Mouse (Mus musculus) limb, embryonic 15.5 days (tissue): ENCODE results near the gene Cfap221. TPM values are rescaled to one million over a fixed set of nuclear protein-coding genes. Genes with fewer than 3 reads are reported as not detected.

Source experiments
- ATAC-seq: fragments of 200-750 bp; cut with Nextera tagmentation; 2 replicates; pipeline ENCODE4 v1.8.0; 2017; ENCODE audit warnings: low read depth, moderate TSS enrichment; ENCODE audit not compliant: insufficient number of reproducible peaks, low FRiP score, low TSS enrichment
- H3K27ac ChIP-seq: fragments of 300-500 bp; sonication (generic); 2 replicates; pipeline ENCODE4 v1.5.1; 2015; ENCODE audit warnings: moderate library complexity, mild to moderate bottlenecking, inconsistent platforms
- H3K27me3 ChIP-seq: fragments of 300-500 bp; sonication (generic); 2 replicates; pipeline ENCODE4 v1.6.1; 2015; ENCODE audit warnings: inconsistent platforms
- H3K36me3 ChIP-seq: fragments of 300-500 bp; sonication (generic); 2 replicates; pipeline ENCODE4 v1.6.1; 2015; ENCODE audit warnings: inconsistent platforms
- H3K4me1 ChIP-seq: fragments of 300-500 bp; sonication (generic); 2 replicates; pipeline ENCODE4 v1.6.1; 2015; ENCODE audit warnings: inconsistent platforms
- H3K4me2 ChIP-seq: fragments of 300-500 bp; sonication (generic); 2 replicates; pipeline ENCODE4 v1.6.1; 2015; ENCODE audit warnings: mild to moderate bottlenecking, inconsistent platforms
- H3K4me3 ChIP-seq: fragments of 300-500 bp; sonication (generic); 2 replicates; pipeline ENCODE4 v1.5.1; 2015; ENCODE audit warnings: mild to moderate bottlenecking, inconsistent platforms
- H3K9ac ChIP-seq: fragments of 300-500 bp; sonication (generic); 2 replicates; pipeline ENCODE4 v1.6.1; 2015; ENCODE audit warnings: inconsistent platforms
- H3K9me3 ChIP-seq: fragments of 300-500 bp; sonication (generic); 2 replicates; pipeline ENCODE4 v1.6.1; 2016; ENCODE audit warnings: inconsistent platforms
- WGBS: fragments of 180-500 bp; shearing (Covaris S2); methylation state at CpG from one replicate; pipeline ENCODE4 v1.1.7; 2015; 5-methylcytosine and 5-hydroxymethylcytosine counted together
- polyA plus RNA-seq: library from polyadenylated mRNA; unstranded; fragments of >200 nt; fragmentation: Nextera tagmentation; extraction: Ambion mirVana; gene quantifications from 2 replicates; pipeline ENCODE4 v1.2.1, GENCODE M21; 2015

Cfap221 gene
- polyA plus RNA-seq, 1 experiment from 2014 or later = not detected

DNA sequence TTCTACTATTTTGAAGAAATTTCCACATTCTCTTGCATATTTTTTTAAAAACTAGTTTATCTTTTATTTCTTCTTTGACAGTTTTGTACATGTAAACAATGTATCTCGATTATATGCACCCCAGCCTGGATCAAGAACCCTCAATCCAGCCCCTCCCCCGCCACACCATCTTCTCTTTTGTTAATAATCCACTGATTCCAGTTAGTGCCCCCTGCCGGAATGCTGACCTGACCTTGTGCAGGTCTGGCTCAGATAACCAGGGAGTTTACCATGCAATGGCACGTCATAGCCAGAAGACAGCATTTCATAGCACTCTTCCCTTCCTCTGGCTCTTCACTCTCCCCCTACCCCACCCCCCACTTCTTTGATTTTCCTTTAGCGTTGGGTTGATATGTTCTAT lies 610 bp upstream of the Cfap221 start:
- no peak overlapping the region for H3K9ac ChIP-seq
- 31% methylated on average over 5 of the region's 5 CpGs for WGBS

DNA sequence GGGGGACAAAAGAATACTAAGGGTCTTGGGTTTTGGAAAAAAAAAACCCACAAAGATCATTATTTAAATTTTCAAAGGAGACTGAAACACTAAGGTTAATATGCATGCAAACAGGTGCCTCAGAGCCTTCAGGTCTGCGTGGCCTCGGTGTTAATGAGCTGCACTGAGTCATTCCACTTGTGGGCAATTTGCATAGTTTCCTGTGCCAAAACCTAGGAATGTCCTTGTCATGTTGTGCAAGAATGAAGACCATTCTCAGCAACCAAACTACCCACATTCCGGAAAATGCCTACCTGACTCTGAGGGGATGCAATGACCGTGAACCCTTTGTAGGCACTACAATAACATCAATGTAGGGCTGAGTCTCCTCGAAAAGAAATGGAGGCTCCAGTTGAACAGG lies 10.5 kb downstream of the Cfap221 start:
- H3K36me3 ChIP-seq = no peaks in the 10 kb centered on the region
- H3K4me2 ChIP-seq = no peak overlapping the region
- no peak overlapping the region for H3K9ac ChIP-seq
- no peak overlapping the region for H3K27ac ChIP-seq
- H3K4me1 ChIP-seq = no peaks in the 10 kb centered on the region
- 76% methylated on average over 5 of the region's 5 CpGs for WGBS
- no peak overlapping the region for H3K4me3 ChIP-seq
- no peaks in the 10 kb centered on the region for H3K27me3 ChIP-seq
- ATAC-seq = no peak
- H3K9me3 ChIP-seq = no peaks in the 10 kb centered on the region

More for the DNA sequence above, 610 bp upstream of the Cfap221 start:
- peak overlapping the region; percentile 50 for H3K4me3 ChIP-seq
- no peak for ATAC-seq
- no peak overlapping the region for H3K27ac ChIP-seq
- peaks cover 8% of the 10 kb centered on the region for H3K4me1 ChIP-seq
- H3K36me3 ChIP-seq = no peaks in the 10 kb centered on the region
- H3K9me3 ChIP-seq = no peaks in the 10 kb centered on the region
- H3K4me2 ChIP-seq = peak overlapping the region; percentile 78
- H3K27me3 ChIP-seq = no peaks in the 10 kb centered on the region

DNA sequence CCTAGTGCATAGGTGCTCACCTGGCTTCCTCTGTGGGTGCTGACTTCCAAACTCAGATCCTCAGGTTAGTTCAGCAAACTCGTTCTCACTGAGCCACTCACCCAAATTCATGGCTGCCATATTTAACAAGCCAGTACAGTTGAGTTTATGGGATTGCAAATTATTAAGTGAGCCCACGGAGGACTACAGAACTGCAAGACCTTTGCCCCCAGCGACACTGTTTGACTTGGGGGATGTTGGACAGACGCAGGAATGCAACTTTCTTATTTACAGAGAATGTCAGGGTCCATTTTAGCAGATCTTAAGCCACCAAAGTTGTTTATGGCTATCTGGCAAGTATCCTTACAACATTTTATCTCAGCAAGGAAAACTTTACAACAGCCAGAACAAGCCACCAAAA lies 21.9 kb downstream of the Cfap221 start:
- Histone ChIP-seq H3K36me3 (no peaks in the 10 kb centered on the region), H3K27ac (no peak overlapping the region), H3K4me1 (no peaks in the 10 kb centered on the region), H3K4me2 (no peak overlapping the region), H3K9ac (no peak overlapping the region), H3K27me3 (no peaks in the 10 kb centered on the region), H3K9me3 (no peaks in the 10 kb centered on the region), H3K4me3 (no peak overlapping the region)
- no peak for ATAC-seq
- 60% methylated on average over 4 of the region's 4 CpGs for WGBS

DNA sequence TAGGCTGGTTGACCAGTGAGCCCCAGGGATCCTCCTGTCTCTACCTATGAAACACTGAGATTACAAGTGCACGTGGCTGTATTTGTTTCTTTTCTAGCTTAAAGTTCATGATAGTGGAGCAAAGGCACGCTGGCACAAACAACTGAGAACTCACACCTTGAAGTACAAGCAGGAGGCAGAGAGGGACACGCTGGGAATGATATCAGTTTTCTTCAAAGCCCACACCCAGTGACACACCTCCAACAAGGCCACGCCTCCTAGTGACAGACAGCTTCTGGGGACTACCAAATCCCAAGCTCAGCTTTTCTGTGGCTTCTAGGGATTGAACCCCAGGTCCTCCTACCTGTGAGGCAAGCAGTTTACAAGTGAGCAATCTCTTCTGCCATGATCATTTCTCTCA lies 23.9 kb downstream of the Cfap221 start:
- no peaks in the 10 kb centered on the region for H3K27me3 ChIP-seq
- H3K27ac ChIP-seq = no peak overlapping the region
- H3K36me3 ChIP-seq = no peaks in the 10 kb centered on the region
- no peaks in the 10 kb centered on the region for H3K4me1 ChIP-seq
- H3K4me2 ChIP-seq = no peak overlapping the region
- no peak overlapping the region for H3K9ac ChIP-seq
- 25% methylated on average over 4 of the region's 4 CpGs for WGBS
- no peak overlapping the region for H3K4me3 ChIP-seq
- H3K9me3 ChIP-seq = no peaks in the 10 kb centered on the region
- ATAC-seq = no peak

DNA sequence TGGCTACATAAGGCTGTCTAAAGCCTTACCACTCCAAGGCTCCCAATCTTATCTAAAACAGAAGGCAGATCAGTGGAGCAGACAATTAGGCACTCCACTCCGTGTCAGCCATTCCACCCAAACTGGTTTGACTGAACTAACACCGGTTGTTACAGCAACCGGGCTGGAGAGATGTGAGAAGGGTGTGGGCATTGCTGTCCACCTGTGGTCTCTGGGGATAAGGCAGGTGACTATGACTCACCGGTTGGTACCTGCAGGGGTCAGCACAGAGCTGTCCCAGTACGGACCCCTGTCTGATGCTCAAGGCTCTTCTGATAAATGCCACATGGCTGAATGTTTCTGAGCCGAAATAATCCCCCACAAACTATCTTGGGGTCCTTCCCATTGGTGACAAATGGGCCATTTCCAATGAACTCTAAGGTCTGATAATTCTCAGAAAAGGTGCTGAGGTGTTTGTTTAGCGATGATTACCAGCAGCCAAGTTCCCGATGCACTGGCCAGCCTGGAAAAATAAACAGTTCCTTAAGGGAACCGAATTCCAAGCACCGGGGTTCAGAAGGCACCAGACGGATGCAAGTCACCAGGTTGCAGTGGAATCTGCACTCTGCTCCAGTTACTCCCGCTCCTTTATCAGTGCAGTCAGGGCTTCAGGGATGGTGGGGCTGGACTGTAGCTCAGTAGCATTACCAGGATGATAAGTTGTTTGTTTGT lies 31.1 kb downstream of the Cfap221 start:
- Histone ChIP-seq H3K9ac (no peak overlapping the region), H3K4me3 (no peak overlapping the region), H3K4me1 (no peaks in the 10 kb centered on the region), H3K4me2 (no peak overlapping the region), H3K9me3 (no peaks in the 10 kb centered on the region), H3K27ac (no peak overlapping the region), H3K27me3 (no peaks in the 10 kb centered on the region), H3K36me3 (no peaks in the 10 kb centered on the region)
- 42% methylated on average over 12 of the region's 12 CpGs for WGBS
- ATAC-seq = no peak

DNA sequence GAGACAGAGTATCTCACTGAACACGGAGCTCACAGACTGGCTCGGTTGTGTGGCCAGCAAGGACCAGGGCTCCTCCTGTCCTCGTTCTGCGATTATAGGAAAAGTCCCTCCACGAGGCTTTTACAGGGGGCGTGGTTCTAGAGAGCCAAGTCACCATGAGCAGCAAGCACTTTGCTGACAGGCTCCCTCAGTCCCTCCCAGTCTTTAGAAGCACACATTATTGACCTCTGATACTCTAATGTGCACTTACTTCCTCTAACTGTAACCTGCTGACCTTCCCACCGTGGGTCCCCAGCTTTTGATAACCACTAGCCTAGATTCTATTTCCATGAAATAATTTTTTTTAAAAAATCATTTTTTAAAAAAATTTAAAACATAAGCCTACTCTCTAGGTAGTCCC lies 37.1 kb downstream of the Cfap221 start:
- Histone ChIP-seq H3K27me3 (no peaks in the 10 kb centered on the region), H3K27ac (no peak overlapping the region)

DNA sequence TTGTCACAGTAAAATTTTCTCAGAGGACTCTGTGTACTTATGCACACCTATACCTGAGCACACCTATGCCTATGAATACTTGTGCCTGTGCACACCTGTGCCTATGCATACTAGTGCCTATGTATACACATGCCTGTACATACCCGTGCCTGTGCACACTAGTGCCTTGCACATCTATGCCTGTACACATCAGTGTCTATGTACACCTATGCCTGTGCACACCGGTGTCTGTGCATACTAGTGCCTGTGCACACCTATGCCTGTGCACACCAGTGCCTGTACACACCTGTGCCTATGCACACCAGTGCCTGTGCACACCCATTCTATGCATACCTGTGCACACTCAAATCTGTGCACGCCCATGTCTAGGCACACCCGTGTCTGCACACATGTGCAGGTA lies 37.6 kb downstream of the Cfap221 start:
- WGBS = 90% methylated on average over 4 of the region's 4 CpGs

More for the DNA sequence above, 37.1 kb downstream of the Cfap221 start:
- Histone ChIP-seq H3K9ac (no peak overlapping the region), H3K36me3 (no peaks in the 10 kb centered on the region), H3K4me1 (no peaks in the 10 kb centered on the region), H3K4me3 (no peak overlapping the region), H3K9me3 (no peaks in the 10 kb centered on the region), H3K4me2 (no peak overlapping the region)
- WGBS = 54% methylated on average over 7 of the region's 7 CpGs
- no peak for ATAC-seq

DNA sequence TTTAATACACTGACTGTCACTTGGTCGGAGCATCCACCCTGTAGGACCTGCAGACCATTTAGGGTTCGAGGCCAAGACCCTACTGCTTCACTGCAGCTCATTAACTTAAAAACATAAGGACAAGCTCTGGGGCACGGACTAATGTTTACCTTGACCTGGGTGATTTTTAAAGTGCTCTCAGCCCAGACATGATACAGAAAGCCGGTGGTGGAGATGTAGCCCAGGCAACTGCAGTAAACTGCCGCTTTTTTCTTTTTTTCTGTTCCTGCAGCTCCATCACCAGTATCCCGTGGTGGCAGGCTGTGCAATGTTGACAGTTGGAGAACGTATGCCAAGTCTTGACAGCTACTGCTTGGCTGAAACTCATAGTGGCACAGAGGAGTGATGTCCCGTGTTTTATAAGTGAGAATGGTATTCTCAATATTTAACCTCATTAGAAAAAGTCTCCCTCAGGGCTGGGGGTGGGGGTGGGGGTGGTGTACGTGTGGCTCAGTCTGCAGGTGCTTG lies 39.3 kb downstream of the Cfap221 start:
- no peaks in the 10 kb centered on the region for H3K4me1 ChIP-seq
- no peak overlapping the region for H3K27ac ChIP-seq
- no peak for ATAC-seq
- H3K27me3 ChIP-seq = no peaks in the 10 kb centered on the region
- H3K4me3 ChIP-seq = no peak overlapping the region
- H3K9ac ChIP-seq = no peak overlapping the region
- no peaks in the 10 kb centered on the region for H3K9me3 ChIP-seq
- H3K36me3 ChIP-seq = no peaks in the 10 kb centered on the region
- WGBS = 51% methylated on average over 9 of the region's 9 CpGs
- H3K4me2 ChIP-seq = no peak overlapping the region

More for the DNA sequence above, 37.6 kb downstream of the Cfap221 start:
- H3K4me3 ChIP-seq = no peak overlapping the region
- no peak overlapping the region for H3K4me2 ChIP-seq
- no peak overlapping the region for H3K27ac ChIP-seq
- H3K9me3 ChIP-seq = no peaks in the 10 kb centered on the region
- ATAC-seq = 0 out of 2 replicates have a peak, but pooled peaks have one; percentile 42
- no peaks in the 10 kb centered on the region for H3K4me1 ChIP-seq
- no peak overlapping the region for H3K9ac ChIP-seq
- no peaks in the 10 kb centered on the region for H3K36me3 ChIP-seq
- no peaks in the 10 kb centered on the region for H3K27me3 ChIP-seq

DNA sequence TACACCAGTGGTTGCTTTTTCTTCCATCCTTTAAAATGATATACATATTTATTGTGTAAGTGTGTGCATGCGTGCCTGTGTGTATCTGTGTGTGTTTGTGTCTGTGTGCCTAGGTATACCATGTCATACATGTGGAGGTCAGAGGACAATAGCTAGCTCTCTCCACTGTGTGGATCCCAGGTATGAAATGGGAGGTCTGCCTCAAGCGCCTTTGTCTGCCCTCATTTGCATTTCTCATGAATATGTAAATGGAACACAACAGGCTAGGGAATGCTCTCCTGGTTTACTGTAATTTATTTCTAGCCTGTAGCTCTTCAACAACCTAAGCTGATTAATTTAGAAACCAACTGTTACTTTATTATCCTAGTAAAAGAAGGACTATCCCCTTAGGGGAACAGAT lies 42.4 kb downstream of the Cfap221 start:
- no peaks in the 10 kb centered on the region for H3K27me3 ChIP-seq
- H3K4me1 ChIP-seq = no peaks in the 10 kb centered on the region
- H3K9me3 ChIP-seq = no peaks in the 10 kb centered on the region
- WGBS = 83% methylated on average over 2 of the region's 2 CpGs
- H3K4me2 ChIP-seq = no peak overlapping the region
- H3K27ac ChIP-seq = no peak overlapping the region
- ATAC-seq = no peak
- H3K4me3 ChIP-seq = no peak overlapping the region
- H3K36me3 ChIP-seq = no peaks in the 10 kb centered on the region
- no peak overlapping the region for H3K9ac ChIP-seq

DNA sequence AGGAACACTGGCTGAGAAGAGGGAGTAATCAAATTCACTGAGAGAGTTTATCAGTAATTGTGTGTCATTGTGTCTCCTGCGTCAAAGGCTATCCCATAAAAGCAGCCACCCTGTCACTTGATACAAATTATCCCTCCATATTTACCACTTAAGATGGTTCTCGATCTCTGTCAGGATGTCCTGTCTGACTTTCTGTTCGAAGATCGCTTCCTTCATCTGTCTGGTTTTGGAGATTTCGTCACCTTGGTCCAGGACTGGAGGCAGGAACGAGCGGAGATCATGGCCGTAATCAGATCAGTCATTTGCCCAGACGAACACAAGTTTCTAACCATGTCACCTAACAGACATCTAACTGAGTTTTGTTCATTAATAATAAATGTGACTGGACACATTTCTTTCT lies 43.6 kb downstream of the Cfap221 start:
- H3K4me1 ChIP-seq = no peaks in the 10 kb centered on the region
- H3K27ac ChIP-seq = no peak overlapping the region
- no peaks in the 10 kb centered on the region for H3K27me3 ChIP-seq
- no peak overlapping the region for H3K4me2 ChIP-seq
- no peak overlapping the region for H3K4me3 ChIP-seq
- WGBS = 82% methylated on average over 9 of the region's 9 CpGs
- no peaks in the 10 kb centered on the region for H3K36me3 ChIP-seq
- no peaks in the 10 kb centered on the region for H3K9me3 ChIP-seq
- ATAC-seq = no peak
- H3K9ac ChIP-seq = no peak overlapping the region

DNA sequence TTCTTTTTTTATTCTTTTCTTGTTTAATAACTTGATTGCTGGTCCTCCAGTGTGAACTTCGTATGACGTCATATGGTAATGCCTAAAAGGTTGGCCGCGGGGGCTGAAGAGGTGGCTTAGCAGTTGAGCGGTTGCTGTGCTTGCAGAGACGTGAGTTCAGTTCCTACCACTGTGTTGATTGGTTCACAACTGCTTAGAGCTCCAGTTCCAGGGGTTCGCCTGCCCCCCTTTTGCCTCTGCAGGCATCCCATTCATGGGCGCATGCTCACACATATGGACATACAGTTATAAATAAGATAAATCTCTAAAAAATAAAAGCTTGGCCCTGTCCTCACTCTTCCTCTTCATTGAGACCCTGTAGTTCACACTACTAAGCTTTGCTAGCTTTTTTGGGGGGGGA lies 46.9 kb downstream of the Cfap221 start:
- Histone ChIP-seq H3K9ac (no peak overlapping the region), H3K9me3 (no peaks in the 10 kb centered on the region), H3K4me3 (no peak overlapping the region), H3K27ac (no peak overlapping the region), H3K4me2 (no peak overlapping the region), H3K27me3 (no peaks in the 10 kb centered on the region), H3K4me1 (no peaks in the 10 kb centered on the region), H3K36me3 (no peaks in the 10 kb centered on the region)
- 91% methylated on average over 8 of the region's 8 CpGs for WGBS
- ATAC-seq = no peak

DNA sequence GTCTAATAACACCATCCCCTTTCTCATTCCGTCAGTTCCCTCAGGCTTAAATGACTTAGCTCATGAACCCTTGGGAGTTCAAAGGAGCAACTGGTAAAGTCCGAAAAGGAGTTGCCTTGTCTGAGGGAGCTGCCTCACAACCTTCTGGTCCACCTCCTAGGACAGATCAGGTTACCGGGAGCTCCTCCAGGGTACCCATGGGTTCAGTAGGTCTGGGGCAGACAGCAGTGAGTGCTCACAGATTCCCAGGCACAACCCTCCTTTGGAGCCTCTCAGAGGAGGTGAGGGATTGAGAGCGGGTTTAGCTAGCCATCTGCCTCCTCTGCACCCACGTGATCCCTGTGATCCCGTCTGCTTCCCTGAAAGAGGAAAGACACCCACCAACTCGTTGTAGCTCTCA lies 60.2 kb downstream of the Cfap221 start:
- Histone ChIP-seq H3K9ac (no peak overlapping the region), H3K4me1 (no peaks in the 10 kb centered on the region), H3K4me3 (no peak overlapping the region), H3K4me2 (no peak overlapping the region), H3K9me3 (no peaks in the 10 kb centered on the region), H3K27me3 (no peaks in the 10 kb centered on the region), H3K36me3 (no peaks in the 10 kb centered on the region), H3K27ac (no peak overlapping the region)
- ATAC-seq = no peak
- WGBS = 11% methylated on average over 7 of the region's 7 CpGs
